ENCODE assay signal across 15 mouse cellular contexts in the genomic region with DNA sequence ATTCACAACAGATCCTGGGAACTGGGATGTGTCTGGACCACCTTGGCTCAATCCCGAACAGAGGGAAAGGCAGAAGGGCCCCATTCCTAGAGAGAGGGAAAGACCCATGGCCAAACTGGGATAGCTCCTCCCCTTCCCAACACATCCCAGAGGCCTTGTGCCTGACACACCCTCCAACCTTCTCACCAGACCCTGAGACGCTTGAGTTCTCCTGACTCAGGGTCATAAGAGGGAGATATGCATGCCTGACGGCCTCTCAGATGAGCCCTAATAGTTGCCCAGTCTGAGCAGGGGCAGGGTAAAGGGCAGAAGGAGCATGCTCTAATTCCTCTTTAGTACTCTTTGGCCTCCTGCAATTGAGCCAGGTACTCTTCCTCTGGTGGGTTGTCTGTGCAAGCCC. TPM values are rescaled to one million over a fixed set of nuclear protein-coding genes. Genes with fewer than 3 reads are reported as not detected.
DNase-seq lines count a peak whose midpoint lies in the region; ATAC-seq and TF ChIP-seq lines count a peak whose summit lies in the region.
"Had no signal": no experiment of that assay in that cellular context is flagged by ENCODE, and none has a peak within 500 bp of the region (broad histone marks: within the 10 kb centered on the region; RNA-seq: fewer than 3 reads in every experiment).

No protein-coding gene starts in this region.

- no peak overlapping the region; the same call in 1 of the 2 replicates for H3K9ac ChIP-seq in kidney, embryonic 14.5 days (ENCODE audit: low read depth, low read length)
- no peak overlapping the region for H3K9ac ChIP-seq in neural tube, embryonic 11.5 days (ENCODE audit: low read length)
- no peak overlapping the region for H3K9ac ChIP-seq in stomach, postnatal 0 days (ENCODE audit: low read length)
- H3K9ac ChIP-seq: embryonic facial prominence, embryonic 15.5 days; forebrain, embryonic 13.5 days; neural tube, embryonic 13.5 days had no signal

- peaks cover 8% of the 10 kb centered on the region for H3K4me1 ChIP-seq in kidney, embryonic 14.5 days (ENCODE audit: control insufficient read depth, insufficient read depth, low read length)
- no peaks in the 10 kb centered on the region for H3K4me1 ChIP-seq in neural tube, embryonic 11.5 days (ENCODE audit: control insufficient read depth, insufficient read depth, low read length)
- H3K4me1 ChIP-seq in stomach, postnatal 0 days (replicated peaks; ENCODE audit: control insufficient read depth, insufficient read depth) = no peaks in the 10 kb centered on the region
- H3K4me1 ChIP-seq: neural tube, embryonic 13.5 days had no signal

- no peak overlapping the region for H3K27ac ChIP-seq in kidney, embryonic 14.5 days (ENCODE audit: low read depth, low read length)
- no peak overlapping the region for H3K27ac ChIP-seq in neural tube, embryonic 11.5 days (ENCODE audit: low read depth, low read length)
- H3K27ac ChIP-seq in stomach, postnatal 0 days (replicated peaks) = no peak overlapping the region
- H3K27ac ChIP-seq: embryonic facial prominence, embryonic 15.5 days; forebrain, embryonic 13.5 days; neural tube, embryonic 13.5 days had no signal

- H3K4me2 ChIP-seq in kidney, embryonic 14.5 days (replicated peaks; ENCODE audit: low read depth, low read length) = no peak overlapping the region
- no peak overlapping the region for H3K4me2 ChIP-seq in neural tube, embryonic 11.5 days (ENCODE audit: low read depth)
- H3K4me2 ChIP-seq in stomach, postnatal 0 days (replicated peaks; ENCODE audit: low read depth) = no peak overlapping the region
- H3K4me2 ChIP-seq: embryonic facial prominence, embryonic 15.5 days; forebrain, embryonic 13.5 days; neural tube, embryonic 13.5 days had no signal

- ATAC-seq in kidney, embryonic 14.5 days (ENCODE audit: low FRiP score, low TSS enrichment) = peak; percentile 7; the same call in 1 of the 2 replicates
- peak; percentile 31; the same call in 1 of the 2 replicates for ATAC-seq in neural tube, embryonic 11.5 days (ENCODE audit: insufficient read depth, low FRiP score, low TSS enrichment)
- ATAC-seq in stomach, postnatal 0 days (ENCODE audit: low FRiP score, low TSS enrichment) = peak; percentile 22; the same call in 1 of the 2 replicates
- ATAC-seq in granulocyte monocyte progenitor cell, adult 5-6 weeks (replicated peaks; ENCODE audit: poor library complexity, severe bottlenecking) = no peak
- ATAC-seq: forebrain, embryonic 13.5 days had no signal

- peaks cover 22% of the 10 kb centered on the region for H3K36me3 ChIP-seq in kidney, embryonic 14.5 days (ENCODE audit: control insufficient read depth, insufficient read depth, low read length)
- peaks cover 8% of the 10 kb centered on the region for H3K36me3 ChIP-seq in neural tube, embryonic 11.5 days (ENCODE audit: control insufficient read depth, insufficient read depth, low read length)
- H3K36me3 ChIP-seq in stomach, postnatal 0 days (ENCODE audit: control insufficient read depth, insufficient read depth, low read length) = no peaks in the 10 kb centered on the region

- no peaks in the 10 kb centered on the region for H3K27me3 ChIP-seq in kidney, embryonic 14.5 days (ENCODE audit: control insufficient read depth, insufficient read depth, low read length)
- H3K27me3 ChIP-seq in neural tube, embryonic 11.5 days (ENCODE audit: control insufficient read depth, insufficient read depth, low read length) = no peaks in the 10 kb centered on the region
- H3K27me3 ChIP-seq in stomach, postnatal 0 days (ENCODE audit: control insufficient read depth, insufficient read depth, low read length) = no peaks in the 10 kb centered on the region
- H3K27me3 ChIP-seq: embryonic facial prominence, embryonic 15.5 days; forebrain, embryonic 13.5 days; neural tube, embryonic 13.5 days had no signal

- no peak for TF ChIP-seq EP300 in stomach, postnatal 0 days (optimal IDR thresholded peaks at IDR 0.05)

- TF ChIP-seq CTCF in stomach, postnatal 0 days (IDR thresholded peaks at IDR 0.05; ENCODE audit: low read depth) = no peak

- H3K9me3 ChIP-seq in kidney, embryonic 14.5 days (ENCODE audit: control insufficient read depth, low read length) = no peaks in the 10 kb centered on the region
- H3K9me3 ChIP-seq in neural tube, embryonic 11.5 days (ENCODE audit: control insufficient read depth, low read length) = no peaks in the 10 kb centered on the region
- H3K9me3 ChIP-seq in stomach, postnatal 0 days (ENCODE audit: control insufficient read depth, low read length) = no peaks in the 10 kb centered on the region
- H3K9me3 ChIP-seq: embryonic facial prominence, embryonic 15.5 days; forebrain, embryonic 13.5 days; neural tube, embryonic 13.5 days had no signal

- 24% methylated on average over 3 of the region's 3 CpGs for whole genome bisulfite sequencing in kidney, embryonic 14.5 days
- WGBS in neural tube, embryonic 11.5 days = 57% methylated on average over 3 of the region's 3 CpGs
- WGBS in stomach, postnatal 0 days = 43% methylated on average over 3 of the region's 3 CpGs

- DNase-seq in adrenal gland, postnatal 14 days = peak; percentile 35
- no peak for DNase-seq in adrenal gland, postnatal 25 days
- DNase-seq in kidney, adult 11 months = no peak
- DNase-seq in neural tube, embryonic 11.5 days (ENCODE audit: low spot score) = no peak
- no peak for DNase-seq in neural tube, embryonic 10.5 days (ENCODE audit: extremely low spot score, low spot score)
- DNase-seq in stomach, postnatal 0 days (ENCODE audit: low spot score) = no peak
- DNase-seq: cerebellum, postnatal 14 days; layer of hippocampus, postnatal 36 days; right cerebral cortex, adult 18-20 months had no signal

- no peak overlapping the region for H3K4me3 ChIP-seq in kidney, embryonic 14.5 days (ENCODE audit: low read length)
- no peak overlapping the region for H3K4me3 ChIP-seq in neural tube, embryonic 11.5 days (ENCODE audit: low read depth, low read length)
- no peak overlapping the region for H3K4me3 ChIP-seq in stomach, postnatal 0 days (ENCODE audit: low read depth, low read length)
- H3K4me3 ChIP-seq: embryonic facial prominence, embryonic 15.5 days; forebrain, embryonic 13.5 days; neural tube, embryonic 13.5 days had no signal

RNA-seq across cellular contexts. Expression of gene Ahsa1, which starts 13.1 kb away (rescaled TPM):
- total RNA-seq in adrenal gland, postnatal 14 days (2021) = 139 and 160 TPM in 2 replicates
- 166 and 209 TPM in 2 replicates for total RNA-seq in adrenal gland, postnatal 25 days (2021)
- 203 and 219 TPM in 2 replicates for polyA plus RNA-seq in kidney, embryonic 14.5 days (2014; fragmentation: Nextera tagmentation; extraction: Ambion mirVana)
- polyA plus RNA-seq in neural tube, embryonic 11.5 days (2014; fragmentation: Nextera tagmentation; extraction: Ambion mirVana) = 224 and 233 TPM in 2 replicates
- polyA plus RNA-seq in stomach, postnatal 0 days (2015; fragmentation: Nextera tagmentation; extraction: Ambion mirVana) = 94.9 and 96.1 TPM in 2 replicates
- total RNA-seq in granulocyte monocyte progenitor cell, adult 5-6 weeks (2014; fragmentation: Nextera tagmentation) = 174 and 185 TPM in 2 replicates
- total RNA-seq in granulocyte monocyte progenitor cell, adult 5-6 weeks (2017) = 310 and 324 TPM in 2 replicates

RNA-seq across cellular contexts. Expression of gene Vipas39, which starts 13.3 kb away (rescaled TPM):
- total RNA-seq in adrenal gland, postnatal 14 days (2021) = 35.6 and 41.5 TPM in 2 replicates
- 36.4 and 36.7 TPM in 2 replicates for total RNA-seq in adrenal gland, postnatal 25 days (2021)
- polyA plus RNA-seq in kidney, embryonic 14.5 days (2014; fragmentation: Nextera tagmentation; extraction: Ambion mirVana) = 42.9 and 50.7 TPM in 2 replicates
- 62.5 and 62.9 TPM in 2 replicates for polyA plus RNA-seq in neural tube, embryonic 11.5 days (2014; fragmentation: Nextera tagmentation; extraction: Ambion mirVana)
- polyA plus RNA-seq in stomach, postnatal 0 days (2015; fragmentation: Nextera tagmentation; extraction: Ambion mirVana) = 20.7 and 22.3 TPM in 2 replicates
- 25.9 and 56.4 TPM in 2 replicates for total RNA-seq in granulocyte monocyte progenitor cell, adult 5-6 weeks (2014; fragmentation: Nextera tagmentation)
- 27.2 and 31.0 TPM in 2 replicates for total RNA-seq in granulocyte monocyte progenitor cell, adult 5-6 weeks (2017)

RNA-seq across cellular contexts. Expression of gene Ism2, which starts 20.2 kb away (rescaled TPM):
- 0.34 TPM in 1 of 2 replicates, not detected in the other for total RNA-seq in adrenal gland, postnatal 14 days (2021)
- not detected in 2 replicates for total RNA-seq in adrenal gland, postnatal 25 days (2021)
- polyA plus RNA-seq in kidney, embryonic 14.5 days (2014; fragmentation: Nextera tagmentation; extraction: Ambion mirVana) = 0.36 and 0.54 TPM in 2 replicates
- 0.34 and 0.94 TPM in 2 replicates for polyA plus RNA-seq in neural tube, embryonic 11.5 days (2014; fragmentation: Nextera tagmentation; extraction: Ambion mirVana)
- 0.28 and 0.34 TPM in 2 replicates for polyA plus RNA-seq in stomach, postnatal 0 days (2015; fragmentation: Nextera tagmentation; extraction: Ambion mirVana)
- total RNA-seq in granulocyte monocyte progenitor cell, adult 5-6 weeks (2014; fragmentation: Nextera tagmentation) = not detected in 2 replicates
- total RNA-seq in granulocyte monocyte progenitor cell, adult 5-6 weeks (2017) = not detected in 2 replicates
- total RNA-seq: gastrocnemius, adult 8-10 months had no signal

RNA-seq across cellular contexts. Expression of gene Noxred1, which starts 40.8 kb away (rescaled TPM):
- total RNA-seq in adrenal gland, postnatal 14 days (2021) = 0.33 and 0.90 TPM in 2 replicates
- 0.52 and 0.76 TPM in 2 replicates for total RNA-seq in adrenal gland, postnatal 25 days (2021)
- 0.33 and 0.69 TPM in 2 replicates for polyA plus RNA-seq in kidney, embryonic 14.5 days (2014; fragmentation: Nextera tagmentation; extraction: Ambion mirVana)
- 0.78 and 1.6 TPM in 2 replicates for polyA plus RNA-seq in neural tube, embryonic 11.5 days (2014; fragmentation: Nextera tagmentation; extraction: Ambion mirVana)
- 0.11 TPM in 1 of 2 replicates, not detected in the other for polyA plus RNA-seq in stomach, postnatal 0 days (2015; fragmentation: Nextera tagmentation; extraction: Ambion mirVana)
- 1.8 TPM in 1 of 2 replicates, not detected in the other for total RNA-seq in granulocyte monocyte progenitor cell, adult 5-6 weeks (2014; fragmentation: Nextera tagmentation)
- total RNA-seq in granulocyte monocyte progenitor cell, adult 5-6 weeks (2017) = not detected in 2 replicates
